Mouse (Mus musculus) liver, embryonic 16.5 days (tissue): ENCODE results near the gene Hdac4. TPM values are rescaled to one million over a fixed set of nuclear protein-coding genes. Genes with fewer than 3 reads are reported as not detected.

Source experiments
- ATAC-seq: fragments of 200-750 bp; cut with Nextera tagmentation; 2 replicates; pipeline ENCODE4 v1.8.0; 2017; ENCODE audit warnings: low read depth, mild to moderate bottlenecking, moderate number of reproducible peaks, moderate library complexity
- H3K27ac ChIP-seq: fragments of 300-500 bp; sonication (generic); 2 replicates; pipeline ENCODE4 v1.5.1; 2014; ENCODE audit warnings: mild to moderate bottlenecking, low read length
- H3K27me3 ChIP-seq: fragments of 300-500 bp; sonication (generic); 2 replicates; pipeline ENCODE4 v1.6.1; 2014; ENCODE audit warnings: low read depth, low read length, mixed read lengths; ENCODE audit not compliant: control insufficient read depth, insufficient read depth
- H3K36me3 ChIP-seq: fragments of 300-500 bp; sonication (generic); 2 replicates; pipeline ENCODE4 v1.6.1; 2014; ENCODE audit warnings: mild to moderate bottlenecking; ENCODE audit not compliant: control insufficient read depth, insufficient read depth
- H3K4me1 ChIP-seq: fragments of 300-500 bp; sonication (generic); 2 replicates; pipeline ENCODE4 v1.6.1; 2014; ENCODE audit warnings: low read depth, low read length, mixed read lengths; ENCODE audit not compliant: control insufficient read depth
- H3K4me2 ChIP-seq: fragments of 300-500 bp; sonication (generic); 2 replicates; pipeline ENCODE4 v1.6.1; 2014; ENCODE audit warnings: low read depth, low read length, mixed read lengths
- H3K4me3 ChIP-seq: fragments of 300-500 bp; sonication (generic); 2 replicates; pipeline ENCODE4 v1.5.1; 2014; ENCODE audit warnings: low read depth, mild to moderate bottlenecking, low read length
- H3K9ac ChIP-seq: fragments of 300-500 bp; sonication (generic); 2 replicates; pipeline ENCODE4 v1.6.1; 2014; ENCODE audit warnings: low read depth, low read length
- H3K9me3 ChIP-seq: fragments of 300-500 bp; sonication (generic); replicated peaks from 2 replicates; pipeline ENCODE4 v1.6.1; 2016; ENCODE audit warnings: low read length; ENCODE audit not compliant: control insufficient read depth
- WGBS: fragments of 180-500 bp; shearing (Covaris S2); extraction: QIAGEN DNeasy Blood & Tissue Kit; methylation state at CpG from one replicate; pipeline ENCODE4 v1.1.7; 2014; ENCODE audit not compliant: insufficient replicate concordance; 5-methylcytosine and 5-hydroxymethylcytosine counted together
- polyA plus RNA-seq: library from polyadenylated mRNA; unstranded; fragments of >200 nt; fragmentation: Nextera tagmentation; extraction: Ambion mirVana; gene quantifications from 2 replicates; pipeline ENCODE4 v1.2.1, GENCODE M21; 2015

Hdac4 gene
- polyA plus RNA-seq, 1 experiment from 2014 or later: 3.3 TPM

- peak; percentile 94 for ATAC-seq
- H3K4me1 ChIP-seq: peaks cover 9% of the 10 kb centered on the region
- peak overlapping the region; percentile 92 for H3K27ac ChIP-seq
- under 1% methylated on average over 78 of the region's 97 CpGs for whole genome bisulfite sequencing
- H3K9ac ChIP-seq: peak overlapping the region; percentile 80
- peak overlapping the region; percentile 78 for H3K4me3 ChIP-seq
- no peaks in the 10 kb centered on the region for H3K27me3 ChIP-seq
- H3K36me3 ChIP-seq: no peaks in the 10 kb centered on the region
- peak overlapping the region; percentile 90 for H3K4me2 ChIP-seq
- no peaks in the 10 kb centered on the region for H3K9me3 ChIP-seq
Observed at GRCm38 (mm10) chr1:92180141-92181137, 15.1 kb downstream of the Hdac4 start.

- ATAC-seq: no peak
- peak overlapping the region; percentile 90 for H3K4me2 ChIP-seq
Observed at GRCm38 (mm10) chr1:92179489-92180006, 16.0 kb downstream of the Hdac4 start.

GRCm38 (mm10) chr1:92179070-92179469 is 16.4 kb downstream of the Hdac4 start:
- Histone ChIP-seq H3K4me3 (peak overlapping the region; percentile 78), H3K27me3 (no peaks in the 10 kb centered on the region), H3K9me3 (no peaks in the 10 kb centered on the region), H3K4me1 (peaks cover 9% of the 10 kb centered on the region), H3K4me2 (peak overlapping the region; percentile 90), H3K36me3 (no peaks in the 10 kb centered on the region), H3K9ac (peak overlapping the region; percentile 80), H3K27ac (no peak overlapping the region; the same call in 1 of the 2 replicates)
- ATAC-seq: no peak
- 10% methylated on average over 11 of the region's 11 CpGs for WGBS

More at GRCm38 (mm10) chr1:92179489-92180006, 16.0 kb downstream of the Hdac4 start:
- H3K36me3 ChIP-seq: no peaks in the 10 kb centered on the region
- no peaks in the 10 kb centered on the region for H3K27me3 ChIP-seq
- H3K9ac ChIP-seq: peak overlapping the region; percentile 80
- H3K4me3 ChIP-seq: peak overlapping the region; percentile 78
- H3K27ac ChIP-seq: peak overlapping the region; percentile 87
- WGBS: 0% methylated on average over 35 of the region's 61 CpGs
- peaks cover 9% of the 10 kb centered on the region for H3K4me1 ChIP-seq
- no peaks in the 10 kb centered on the region for H3K9me3 ChIP-seq

- peaks cover 9% of the 10 kb centered on the region for H3K4me1 ChIP-seq
- no peaks in the 10 kb centered on the region for H3K9me3 ChIP-seq
- H3K36me3 ChIP-seq: no peaks in the 10 kb centered on the region
- H3K27ac ChIP-seq: no peak overlapping the region
- H3K4me3 ChIP-seq: no peak overlapping the region
- H3K4me2 ChIP-seq: peak overlapping the region; percentile 90; the same call in 1 of the 2 replicates
- 62% methylated on average over 10 of the region's 10 CpGs for WGBS
- H3K9ac ChIP-seq: no peak overlapping the region
- H3K27me3 ChIP-seq: no peaks in the 10 kb centered on the region
- ATAC-seq: no peak
Observed at GRCm38 (mm10) chr1:92178021-92178895, 17.2 kb downstream of the Hdac4 start.

GRCm38 (mm10) chr1:92177599-92177998 is 17.9 kb downstream of the Hdac4 start:
- Histone ChIP-seq H3K9ac (no peak overlapping the region), H3K4me3 (no peak overlapping the region), H3K4me1 (peaks cover 9% of the 10 kb centered on the region), H3K27me3 (no peaks in the 10 kb centered on the region), H3K27ac (no peak overlapping the region), H3K36me3 (no peaks in the 10 kb centered on the region), H3K9me3 (no peaks in the 10 kb centered on the region), H3K4me2 (no peak overlapping the region)
- ATAC-seq: no peak
- 71% methylated on average over 5 of the region's 5 CpGs for WGBS

GRCm38 (mm10) chr1:92177196-92177595 is 18.3 kb downstream of the Hdac4 start:
- no peak for ATAC-seq
- peaks cover 9% of the 10 kb centered on the region for H3K4me1 ChIP-seq
- no peaks in the 10 kb centered on the region for H3K36me3 ChIP-seq
- no peaks in the 10 kb centered on the region for H3K9me3 ChIP-seq
- no peaks in the 10 kb centered on the region for H3K27me3 ChIP-seq
- H3K4me3 ChIP-seq: no peak overlapping the region
- H3K4me2 ChIP-seq: no peak overlapping the region
- no peak overlapping the region for H3K27ac ChIP-seq
- 70% methylated on average over 3 of the region's 3 CpGs for WGBS
- H3K9ac ChIP-seq: no peak overlapping the region

- Histone ChIP-seq H3K9me3 (no peaks in the 10 kb centered on the region), H3K36me3 (no peaks in the 10 kb centered on the region), H3K27me3 (no peaks in the 10 kb centered on the region), H3K9ac (no peak overlapping the region), H3K4me2 (no peak overlapping the region), H3K4me3 (no peak overlapping the region), H3K4me1 (peaks cover 4% of the 10 kb centered on the region), H3K27ac (no peak overlapping the region)
- ATAC-seq: no peak
- WGBS: 73% methylated on average over 6 of the region's 6 CpGs
Observed at GRCm38 (mm10) chr1:92175266-92175665, 20.2 kb downstream of the Hdac4 start.

- WGBS: 71% methylated on average over 5 of the region's 5 CpGs
- no peak overlapping the region for H3K27ac ChIP-seq
- no peaks in the 10 kb centered on the region for H3K36me3 ChIP-seq
- peaks cover 4% of the 10 kb centered on the region for H3K4me1 ChIP-seq
- H3K9ac ChIP-seq: no peak overlapping the region
- no peak for ATAC-seq
- no peak overlapping the region for H3K4me3 ChIP-seq
- H3K4me2 ChIP-seq: no peak overlapping the region
- H3K9me3 ChIP-seq: no peaks in the 10 kb centered on the region
- H3K27me3 ChIP-seq: no peaks in the 10 kb centered on the region
Observed at GRCm38 (mm10) chr1:92174898-92175255, 20.6 kb downstream of the Hdac4 start.
